Mouse (Mus musculus): Measurements from ENCODE around the gene Ttc6.

Ttc6 gene

DNA sequence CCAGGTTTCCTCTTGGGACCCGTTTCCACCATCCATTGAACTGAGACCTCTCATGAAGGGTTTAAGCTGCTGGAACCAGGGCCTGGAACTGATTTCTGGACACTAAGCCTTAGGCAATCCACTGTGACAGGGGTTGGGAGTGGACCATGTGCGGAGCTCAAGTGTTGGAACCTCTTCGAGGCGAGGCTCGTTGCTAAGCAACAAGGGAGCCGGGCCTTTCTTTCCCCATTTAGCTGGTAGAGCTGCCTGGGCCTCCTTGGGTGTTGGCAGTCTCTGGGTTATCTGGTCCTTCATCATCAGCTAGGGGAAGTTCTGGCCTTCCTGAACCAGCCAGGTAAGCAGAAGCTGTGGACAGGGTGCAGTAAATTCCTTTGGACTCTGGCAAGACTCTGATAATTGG lies at the start of gene Ttc6:
Ttc6 (plus strand) TSS at position 205 of the 400 bp plus-strand sequence.
- DNase-seq (ENCODE audit: low spot score), result no peak

DNA sequence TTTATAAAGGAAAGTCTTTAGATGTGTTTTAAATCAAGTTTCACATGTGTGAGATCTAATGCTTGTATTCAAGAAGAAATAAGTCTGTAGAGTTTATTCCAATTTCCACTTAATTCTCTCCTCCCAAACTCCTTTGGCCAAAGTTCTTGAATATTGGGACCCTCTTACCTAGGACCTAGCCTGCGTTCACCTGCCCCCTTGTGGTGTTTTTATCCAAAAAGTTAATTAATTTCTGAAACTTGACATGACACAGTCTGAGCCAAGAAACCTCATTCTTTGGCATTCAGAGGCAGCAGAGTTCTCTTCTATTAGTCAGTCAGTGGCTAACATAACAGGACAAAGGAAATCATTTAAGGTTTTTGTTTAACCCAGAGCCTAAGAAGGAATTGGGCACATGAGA lies 49.4 kb upstream of the Ttc6 start:
- no peak for DNase-seq (ENCODE audit: low spot score)

DNA sequence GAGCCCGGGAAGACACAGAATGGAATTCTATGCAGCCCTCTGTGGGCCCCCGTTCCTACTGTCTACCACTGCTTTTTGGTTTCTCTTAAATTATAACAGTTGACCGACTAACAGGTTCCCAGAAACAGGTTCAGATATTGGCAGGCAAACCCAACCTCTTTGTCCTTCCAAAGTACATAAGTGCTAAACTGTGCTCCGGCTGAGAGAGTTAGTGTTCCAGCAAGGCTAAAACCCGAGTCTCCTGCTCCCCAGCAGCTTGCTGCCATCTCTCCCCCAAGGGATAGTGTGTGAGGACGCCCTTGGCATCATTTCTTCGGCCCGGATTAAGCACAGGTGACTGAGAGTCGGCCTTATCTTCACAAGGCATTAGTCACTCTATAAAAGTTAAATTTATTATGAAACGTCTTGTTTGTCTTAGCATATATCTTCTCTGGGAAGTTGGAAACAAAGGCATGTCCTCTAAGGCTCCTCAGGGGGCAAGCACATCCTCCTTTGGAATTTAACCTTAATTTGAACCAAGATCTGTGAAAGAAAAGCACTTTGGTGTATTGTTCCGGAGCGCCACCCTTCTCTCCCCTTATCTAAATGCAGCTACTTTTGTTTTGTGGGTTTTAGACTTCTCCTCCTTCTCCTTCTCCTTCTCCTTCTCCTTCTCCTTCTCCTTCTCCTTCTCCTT lies 48.1 kb upstream of the Ttc6 start:
- no peak for DNase-seq (ENCODE audit: low spot score)

DNA sequence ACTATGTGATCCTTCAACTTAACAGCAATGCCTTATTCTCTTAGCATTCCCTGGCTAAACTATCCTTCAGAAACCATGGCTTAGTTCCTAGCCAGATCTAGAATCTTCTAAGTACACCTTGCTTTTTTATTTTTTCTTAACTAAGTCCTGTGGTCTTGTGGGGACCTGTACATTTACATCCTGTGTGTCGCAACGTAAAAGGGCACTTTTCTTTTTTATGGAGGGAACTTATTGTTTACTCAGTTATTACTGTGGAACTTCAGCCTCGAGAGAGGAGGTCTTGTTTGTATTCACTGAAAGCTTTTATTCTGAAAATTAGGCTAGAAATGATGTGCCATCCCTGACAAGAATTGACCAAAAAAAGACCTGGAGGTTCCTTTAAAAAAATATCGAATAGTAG lies 35.6 kb upstream of the Ttc6 start:
- DNase-seq (ENCODE audit: low spot score), result no peak

DNA sequence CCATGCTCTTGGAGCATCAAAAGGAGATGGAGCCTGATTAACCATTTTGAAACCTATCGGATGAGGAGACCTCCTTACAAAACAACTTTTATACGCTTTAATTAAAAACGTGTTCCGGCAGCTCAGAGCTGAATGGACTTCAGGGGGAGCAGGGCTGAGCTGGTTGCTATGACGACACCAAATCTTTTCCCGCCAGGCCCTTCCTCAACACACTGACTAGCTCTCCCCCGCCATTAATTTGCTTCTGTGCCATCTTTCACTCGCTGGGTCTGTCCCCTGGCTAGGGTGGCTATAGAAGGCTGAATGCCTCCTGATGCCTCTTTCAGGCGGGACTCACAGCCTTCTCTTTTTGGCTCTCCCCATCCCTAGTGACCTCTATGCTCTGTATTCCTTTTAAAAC lies 33.4 kb upstream of the Ttc6 start:
- DNase-seq (ENCODE audit: low spot score), result no peak

DNA sequence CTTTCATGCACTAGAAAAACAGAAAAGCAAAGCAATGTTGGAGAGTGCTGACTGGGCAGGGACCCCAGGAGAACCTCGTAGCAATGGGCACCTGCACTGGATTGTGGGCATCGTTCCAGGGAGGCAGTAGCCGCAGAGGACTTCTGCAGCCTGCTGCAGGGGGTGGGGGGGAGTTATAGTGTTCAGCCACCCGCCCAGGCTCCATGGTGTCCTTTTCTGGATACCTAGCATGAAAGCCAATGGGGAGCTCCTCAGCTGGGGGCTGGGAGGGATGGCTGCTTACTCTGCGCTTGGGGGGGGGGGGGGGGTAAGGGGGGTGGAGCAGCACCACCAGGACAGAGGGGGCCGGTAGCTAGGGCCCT lies 29.4 kb upstream of the Ttc6 start:
- no peak for DNase-seq (ENCODE audit: low spot score)

DNA sequence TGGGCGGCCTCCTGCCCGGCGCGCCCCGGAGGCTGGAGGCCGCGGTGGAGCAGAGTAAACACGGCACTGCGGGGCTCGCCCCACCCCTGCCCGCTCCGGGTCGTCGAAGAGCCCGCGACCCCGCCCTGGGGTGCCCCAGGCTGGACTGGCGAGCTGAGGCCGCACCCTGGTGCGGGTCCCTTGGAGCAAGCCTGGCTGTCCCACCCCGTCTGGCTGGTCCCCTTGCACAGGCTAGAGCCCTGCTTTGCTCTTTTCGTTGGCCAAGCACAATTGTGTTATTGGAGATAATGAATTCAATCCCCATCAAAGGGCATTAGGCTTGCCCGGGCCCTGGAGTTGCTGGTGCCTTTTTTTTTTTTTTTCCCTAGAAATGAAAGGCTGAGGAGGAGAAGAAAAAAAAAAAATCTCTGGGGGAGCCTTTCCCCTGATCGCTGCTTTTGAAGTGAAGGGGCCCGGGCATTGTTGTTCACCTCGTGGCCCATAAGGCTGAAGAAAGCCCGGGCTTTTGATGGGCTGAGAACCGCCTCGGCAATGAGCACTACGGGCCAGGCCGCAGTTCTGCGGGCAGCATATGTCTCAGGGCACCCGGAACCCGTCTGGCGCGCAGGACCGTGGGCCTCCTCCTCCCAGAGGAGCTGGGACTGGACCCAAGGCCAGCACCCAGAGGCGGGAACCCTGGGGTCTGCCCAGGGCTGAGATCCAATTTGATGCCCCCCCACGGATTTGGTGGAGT lies 28.9 kb upstream of the Ttc6 start:
- no peak for DNase-seq (ENCODE audit: low spot score)

DNA sequence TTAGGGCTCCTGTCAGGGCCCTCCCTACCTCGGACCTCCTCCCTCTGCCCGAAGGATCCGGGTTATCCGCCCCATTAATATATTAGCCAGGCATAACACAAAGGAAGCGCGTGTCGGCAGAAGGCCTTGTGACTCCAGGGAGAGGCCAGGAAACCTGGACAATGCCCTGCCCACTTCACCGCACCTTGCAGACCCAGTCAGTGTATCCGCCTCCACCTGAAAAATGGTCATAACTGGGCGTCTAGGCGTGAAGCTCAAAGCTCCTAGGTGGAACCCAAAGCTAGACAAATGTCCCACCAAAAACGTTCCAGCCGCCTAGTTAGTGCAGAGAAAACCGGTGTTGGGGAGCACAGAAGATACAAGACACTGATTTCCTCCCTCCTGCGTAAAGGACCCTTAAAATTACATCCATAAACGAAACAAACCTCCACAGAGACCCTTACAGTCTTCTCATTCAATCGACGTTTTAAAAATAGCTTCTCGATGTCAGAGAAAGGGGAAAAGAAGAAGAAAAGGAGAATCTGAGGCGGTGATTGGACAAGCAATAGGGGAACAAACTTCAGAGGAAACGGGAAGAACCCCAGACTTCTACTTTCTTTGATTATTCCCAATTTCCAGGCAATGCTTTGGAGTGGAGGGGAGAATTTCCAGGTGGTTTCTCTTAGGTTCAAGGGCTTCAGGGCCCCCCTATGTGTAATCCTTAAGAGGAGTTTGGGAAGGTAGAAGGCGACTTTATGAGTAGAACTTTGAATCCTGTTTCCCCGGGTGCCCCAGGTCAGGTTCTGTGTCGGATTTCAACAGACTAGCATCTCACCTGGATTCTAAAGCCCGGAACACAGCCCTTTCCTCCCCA lies 27.6 kb upstream of the Ttc6 start:
- DNase-seq (ENCODE audit: low spot score), result no peak

DNA sequence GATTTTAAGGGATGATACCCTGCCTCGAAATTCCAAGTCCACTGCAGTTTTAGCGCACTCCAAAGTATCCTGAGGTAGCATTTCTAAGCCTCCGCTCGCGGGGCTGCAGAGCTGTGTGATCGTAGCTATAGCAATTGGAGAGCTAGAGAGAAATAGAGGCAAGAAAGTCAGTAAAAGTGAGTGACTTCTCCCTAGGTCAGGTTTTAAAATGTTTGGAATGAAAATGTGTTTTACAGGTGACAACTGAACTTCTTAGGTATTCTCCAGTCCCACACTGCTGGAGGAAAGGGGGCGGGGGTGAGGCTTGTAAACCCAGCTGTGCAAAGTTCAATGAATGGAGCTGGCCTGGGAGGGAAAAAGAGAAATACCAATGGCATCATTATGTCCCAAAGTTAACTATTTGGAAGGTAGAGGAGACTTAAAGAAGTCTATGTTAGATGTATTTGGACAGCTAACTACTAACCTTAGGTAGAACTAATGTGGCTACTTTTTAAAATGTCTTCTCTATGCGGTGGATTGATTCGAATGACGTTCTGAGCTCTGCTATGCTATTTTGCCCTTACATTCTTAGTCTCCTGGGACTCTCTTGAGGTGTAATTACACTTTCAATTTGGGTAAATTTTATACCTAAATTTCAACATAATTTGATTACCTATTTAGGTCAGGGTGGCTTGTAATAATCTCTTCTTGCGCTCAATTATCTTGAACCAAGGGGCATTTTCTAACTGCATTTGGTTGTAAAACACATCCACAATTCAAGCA lies 26.8 kb upstream of the Ttc6 start:
- DNase-seq (ENCODE audit: low spot score), result no peak

DNA sequence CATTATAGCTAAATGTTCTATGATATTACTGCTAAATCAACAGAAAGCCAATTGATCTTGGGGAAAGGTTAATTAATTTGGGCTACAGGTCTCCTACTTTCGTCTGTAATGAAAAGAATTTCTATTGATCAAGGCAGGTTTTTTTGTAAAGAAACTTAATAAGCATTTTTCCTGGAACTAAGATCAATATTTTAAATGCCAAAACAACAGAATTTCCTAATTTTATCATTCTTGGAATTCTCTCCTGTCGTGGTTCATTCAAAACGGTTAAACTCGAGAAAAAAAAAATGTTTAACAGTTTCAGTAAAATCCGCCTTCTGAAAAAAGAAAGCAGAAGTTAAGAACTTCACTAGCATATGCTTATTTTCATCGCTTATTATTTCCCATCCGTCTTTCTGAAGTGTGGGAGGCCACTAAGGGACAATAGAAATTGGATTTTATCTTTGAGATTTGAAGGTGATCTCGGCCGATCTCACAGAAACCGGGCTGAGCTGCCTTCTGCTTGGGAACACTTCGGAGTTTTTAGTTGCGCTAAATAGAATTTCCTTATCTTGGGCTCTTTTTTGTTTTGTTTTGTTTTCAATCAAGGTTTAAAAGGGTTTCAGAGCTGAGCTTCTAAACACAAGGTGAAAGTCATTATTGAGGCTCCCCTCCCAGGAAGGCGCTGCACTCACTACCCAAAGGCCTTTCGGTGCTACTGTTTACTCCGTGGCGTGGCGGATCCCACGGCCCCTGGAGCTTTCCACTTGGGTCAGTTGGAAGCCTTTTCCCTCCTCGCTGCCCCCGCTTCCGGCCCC lies 25.9 kb upstream of the Ttc6 start:
- DNase-seq (ENCODE audit: low spot score), result no peak

DNA sequence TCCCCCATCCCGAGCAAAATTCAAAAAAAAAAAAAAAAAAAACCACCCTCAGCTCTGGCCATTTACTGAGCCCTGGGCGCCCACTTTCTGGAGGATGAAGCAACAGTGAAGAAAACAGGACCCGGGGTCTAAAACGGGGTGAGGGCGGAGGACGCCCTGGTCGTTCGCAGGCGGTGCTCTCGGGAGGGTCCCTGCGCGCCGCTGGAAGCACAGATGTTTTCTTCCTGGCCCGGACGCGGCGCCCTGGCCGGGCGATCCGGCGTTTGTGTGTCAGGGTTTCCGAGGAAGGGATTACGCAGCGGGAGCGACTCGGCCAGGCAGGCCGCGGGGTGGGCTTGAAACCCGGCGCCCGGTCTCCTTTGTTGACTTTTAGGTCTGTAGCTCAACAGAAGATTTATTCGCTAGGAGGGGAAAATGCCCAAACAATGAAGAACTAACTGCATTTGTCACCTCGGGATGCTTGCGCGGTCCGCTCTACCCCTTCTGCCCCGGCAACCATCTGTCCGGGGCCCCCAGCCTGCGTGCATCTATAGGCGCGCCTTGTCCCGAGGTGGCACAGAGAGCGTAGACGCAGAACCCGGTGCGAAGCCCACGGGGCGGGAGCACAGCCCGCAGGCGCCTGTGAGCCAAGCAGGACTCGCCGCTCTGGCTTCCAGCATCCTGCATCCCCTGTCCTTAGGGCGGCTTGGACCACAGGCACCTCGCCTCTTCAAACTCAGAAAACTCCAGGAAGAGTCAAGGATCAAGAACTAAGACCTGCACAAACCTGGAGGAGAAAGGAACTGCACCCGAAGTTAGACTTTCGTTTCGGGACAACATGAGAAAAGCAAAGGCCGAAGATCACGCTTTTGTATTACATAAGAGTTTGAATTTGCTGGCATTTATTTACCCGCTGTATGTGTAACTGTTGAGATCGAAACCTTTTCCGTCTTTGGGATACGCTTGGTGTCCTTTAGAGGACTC lies 25.0 kb upstream of the Ttc6 start:
- DNase-seq (ENCODE audit: low spot score), result no peak

DNA sequence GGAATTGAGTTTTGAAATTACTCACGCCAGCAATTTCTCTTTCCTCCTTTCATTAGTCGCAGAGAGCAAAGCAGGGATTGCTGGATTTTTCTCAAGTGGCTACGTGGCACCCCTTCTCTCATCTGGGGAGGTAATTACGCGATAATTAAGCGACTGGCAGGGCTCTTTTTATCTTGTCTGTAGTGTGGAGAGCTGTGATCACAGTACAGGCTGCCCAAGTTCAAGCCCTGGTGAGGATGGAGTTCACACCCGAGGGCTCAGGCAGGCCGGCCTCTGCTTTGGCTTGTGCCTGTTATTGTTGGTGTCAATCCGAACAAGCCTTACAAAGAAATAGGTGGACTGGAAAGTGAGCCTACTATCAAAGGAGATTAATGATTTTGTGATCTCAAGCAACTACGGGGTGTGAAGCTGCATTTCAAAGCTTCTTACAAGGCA lies 24.3 kb upstream of the Ttc6 start:
- no peak for DNase-seq (ENCODE audit: low spot score)

DNA sequence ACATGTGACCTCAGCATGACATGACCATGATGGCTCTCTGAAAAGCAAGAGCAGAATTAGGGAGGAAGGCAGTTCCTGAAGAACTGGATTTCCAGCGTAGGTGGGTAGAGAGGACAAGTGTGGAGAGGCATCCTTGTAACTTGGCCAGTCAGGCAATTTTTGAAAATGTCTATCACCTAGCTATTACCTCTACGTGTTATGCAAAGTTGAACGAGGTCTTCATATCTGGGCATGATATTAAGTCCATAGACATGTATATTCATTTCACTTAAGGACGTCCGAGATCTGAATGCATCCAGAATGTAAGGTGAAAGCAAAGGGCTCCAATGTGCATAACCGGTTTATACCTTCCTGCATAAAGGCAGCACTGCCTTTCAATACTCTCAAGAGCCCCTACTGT lies 22.8 kb upstream of the Ttc6 start:
- DNase-seq (ENCODE audit: low spot score), result no peak

DNA sequence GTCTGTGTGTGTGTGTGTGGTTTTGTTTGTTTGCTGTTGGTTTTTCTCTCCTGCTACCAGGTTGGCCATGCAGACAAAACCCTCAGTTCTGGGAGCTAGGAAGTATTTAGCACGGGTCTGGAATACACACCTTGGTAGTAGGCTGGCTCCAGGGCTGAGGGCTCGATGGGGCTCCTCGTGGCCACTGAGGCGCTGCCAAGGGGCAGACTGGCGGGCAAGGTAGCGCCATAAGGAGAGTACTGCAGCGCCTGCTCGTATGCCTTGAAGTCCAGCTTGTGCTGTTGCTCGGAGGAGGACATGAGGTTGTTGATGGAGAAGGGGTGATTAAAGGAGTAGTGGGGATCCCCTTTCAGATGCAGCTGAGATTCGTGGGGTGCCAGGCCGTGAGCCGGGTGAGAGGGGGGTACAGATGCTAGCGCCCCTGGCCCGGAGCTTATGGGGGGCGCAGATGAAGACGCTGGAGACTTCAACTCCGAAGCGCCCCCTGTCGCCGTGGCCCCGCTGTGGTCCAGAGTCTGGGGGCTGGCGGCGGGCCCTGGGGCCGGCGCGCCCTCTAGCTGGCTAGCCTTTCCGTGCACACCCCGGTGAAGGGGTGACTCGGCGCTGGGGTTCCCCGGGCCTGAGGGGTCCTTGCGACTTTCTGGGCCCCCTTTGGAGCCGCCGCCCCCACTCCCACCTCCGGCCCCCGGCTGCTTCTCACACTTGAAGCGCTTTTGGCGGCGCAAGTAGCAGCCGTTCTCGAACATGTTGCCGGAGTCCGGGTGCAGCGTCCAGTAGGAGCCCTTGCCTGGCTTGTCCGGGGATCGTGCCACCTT lies 21.8 kb upstream of the Ttc6 start:
- no peak for DNase-seq (ENCODE audit: low spot score)

DNA sequence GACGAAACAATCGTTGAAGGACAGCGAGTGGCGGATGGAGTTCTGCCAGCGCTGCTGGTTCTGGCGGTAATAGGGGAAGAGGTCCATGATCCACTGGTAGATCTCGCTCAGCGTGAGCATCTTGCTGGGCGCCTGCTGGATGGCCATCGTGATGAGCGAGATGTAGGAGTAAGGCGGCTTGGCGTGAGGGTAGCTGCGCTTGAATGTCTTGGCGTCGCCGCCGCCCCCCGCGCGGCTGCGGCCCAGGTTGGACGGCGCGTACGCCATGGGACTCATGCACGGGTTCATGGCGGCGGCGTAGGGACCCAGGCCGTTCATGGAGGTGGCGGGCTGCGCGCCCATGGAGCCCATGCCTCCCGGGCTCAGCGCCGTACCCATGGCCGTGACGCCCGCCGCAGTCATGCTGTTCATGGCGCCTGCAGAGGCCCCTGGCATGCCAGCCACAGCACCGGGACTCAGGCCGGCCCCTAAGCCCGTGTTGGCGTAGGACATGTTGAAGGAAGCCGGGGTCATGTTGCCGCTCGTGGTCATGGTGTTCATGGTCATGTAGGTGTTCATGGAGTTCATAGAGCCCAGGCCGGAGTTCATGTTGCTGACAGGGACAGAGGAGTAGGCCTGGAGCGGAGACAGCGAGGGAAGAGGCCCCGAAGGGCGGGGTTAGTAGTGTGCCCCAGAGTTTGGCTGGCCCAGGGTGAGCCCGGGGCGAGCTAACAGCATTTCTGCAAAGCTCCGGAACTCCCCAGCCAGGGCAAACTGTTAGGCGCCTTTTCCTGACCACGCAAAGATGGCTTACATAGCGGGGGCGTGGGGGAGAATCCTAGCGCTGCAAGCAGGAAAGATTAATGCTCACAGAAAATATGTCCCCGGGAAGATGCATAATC lies 20.9 kb upstream of the Ttc6 start:
- no peak for DNase-seq (ENCODE audit: low spot score)

DNA sequence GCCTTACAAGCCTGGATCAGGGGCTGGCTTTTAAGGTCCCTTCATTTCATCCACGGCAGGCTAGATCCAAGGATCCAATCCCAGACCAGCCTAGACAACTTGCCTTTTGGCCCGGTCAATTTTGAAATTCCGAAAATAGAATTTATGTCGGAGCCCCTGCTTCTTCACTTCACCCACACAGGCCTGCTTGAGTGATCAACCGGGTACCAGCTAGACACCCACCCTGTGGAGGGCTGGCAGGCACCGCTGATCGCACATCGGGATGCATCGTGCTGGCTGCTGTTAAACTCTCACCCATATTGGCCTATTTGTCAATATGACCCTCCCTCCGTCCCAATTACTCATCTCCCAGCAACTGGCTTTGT lies 20.3 kb upstream of the Ttc6 start:
- no peak for DNase-seq (ENCODE audit: low spot score)

DNA sequence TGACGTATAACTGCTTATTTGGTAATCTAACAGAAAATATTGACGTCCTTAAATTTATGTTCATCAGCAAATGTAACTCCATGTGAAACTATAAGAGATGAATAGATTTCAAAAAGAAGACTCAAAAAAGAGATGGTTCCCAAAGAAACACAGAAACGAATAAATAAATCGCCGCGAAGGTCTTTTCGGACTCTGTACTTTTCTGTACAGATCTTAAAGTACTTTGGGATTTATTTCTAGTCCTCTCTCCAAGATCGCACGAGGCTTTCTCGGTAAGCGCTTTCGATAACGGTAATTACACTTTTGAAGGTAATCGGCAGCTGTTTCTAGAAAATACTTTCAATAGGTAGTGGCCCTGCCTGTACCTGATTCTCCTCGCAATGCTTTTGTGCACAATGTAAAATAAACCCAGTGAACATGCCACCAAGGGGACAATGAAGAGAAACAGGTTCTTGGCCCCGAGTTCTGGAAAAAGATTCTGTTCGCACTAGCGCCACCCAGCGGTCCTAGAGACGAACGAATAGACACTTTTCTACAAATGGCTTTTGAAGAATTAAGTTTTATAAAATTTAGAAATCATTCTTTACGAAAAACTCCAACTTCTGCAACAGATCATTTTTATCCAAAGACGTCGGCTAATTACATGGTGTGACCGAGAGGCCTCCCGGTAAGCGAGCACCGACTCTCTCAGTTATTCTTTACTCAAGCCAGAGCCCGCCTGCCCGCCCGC lies 19.1 kb upstream of the Ttc6 start:
- no peak for DNase-seq (ENCODE audit: low spot score)
